Mouse (Mus musculus) embryo, embryonic 11 days (tissue): ENCODE measurements around the gene Glra1.
A peak's percentile ranks its signal among the peaks of the same experiment; 100 is the strongest.
"Not testable (repeated sequence)": the region's sequence is repeated elsewhere in the genome, so short reads cannot be mapped to it uniquely, and the experiment has no call there.

ENCODE experiments used
- DNase-seq: peaks from one replicate; pipeline ENCODE4 v3.0.0-alpha.2; 2015

Gene Glra1

GRCm38 (mm10) chr11:55607808-55608523 lies at the start of gene Glra1:
Glra1 (minus strand) TSS chr11:55608198.
- DNase-seq: peak; percentile 88

- DNase-seq: peak; percentile 32
These were observed 29.0 kb upstream of the Glra1 start for GRCm38 (mm10) chr11:55636961-55637360.

- DNase-seq: peak; percentile 46
These were observed 25.9 kb upstream of the Glra1 start for GRCm38 (mm10) chr11:55633901-55634300.

GRCm38 (mm10) chr11:55614631-55615030 lies 6.6 kb upstream of the Glra1 start:
- DNase-seq: not testable (repeated sequence)

GRCm38 (mm10) chr11:55608524-55608920 lies 524 bp upstream of the Glra1 start:
- DNase-seq: peak; percentile 66

- DNase-seq: peak; percentile 75
These were observed 761 bp downstream of the Glra1 start for GRCm38 (mm10) chr11:55607066-55607807.

GRCm38 (mm10) chr11:55601447-55602065 lies 6.4 kb downstream of the Glra1 start:
- peak; percentile 63 for DNase-seq

GRCm38 (mm10) chr11:55595726-55596125 lies 12.3 kb downstream of the Glra1 start:
- DNase-seq: no peak

- DNase-seq: no peak
These were observed 13.6 kb downstream of the Glra1 start for GRCm38 (mm10) chr11:55594411-55594810.

GRCm38 (mm10) chr11:55591194-55591593 lies 16.8 kb downstream of the Glra1 start:
- DNase-seq: no peak

- no peak for DNase-seq
These were observed 18.4 kb downstream of the Glra1 start for GRCm38 (mm10) chr11:55589376-55590167.

- no peak for DNase-seq
These were observed 33.6 kb downstream of the Glra1 start for GRCm38 (mm10) chr11:55574397-55574796.

- peak; percentile 57 for DNase-seq
These were observed 36.9 kb downstream of the Glra1 start for GRCm38 (mm10) chr11:55571144-55571543.

- DNase-seq: peak; percentile 29
These were observed 41.5 kb downstream of the Glra1 start for GRCm38 (mm10) chr11:55566309-55567099.

GRCm38 (mm10) chr11:55545690-55546089 lies 62.3 kb downstream of the Glra1 start:
- DNase-seq: no peak

- no peak for DNase-seq
These were observed 65.3 kb downstream of the Glra1 start for GRCm38 (mm10) chr11:55542671-55543070.

GRCm38 (mm10) chr11:55542128-55542527 lies 65.9 kb downstream of the Glra1 start:
- DNase-seq: no peak

GRCm38 (mm10) chr11:55534766-55535165 lies 73.2 kb downstream of the Glra1 start:
- DNase-seq: no peak

GRCm38 (mm10) chr11:55533378-55533777 lies 74.6 kb downstream of the Glra1 start:
- DNase-seq: no peak

- no peak for DNase-seq
These were observed 77.3 kb downstream of the Glra1 start for GRCm38 (mm10) chr11:55530741-55531140.

- peak; percentile 80 for DNase-seq
These were observed 89.0 kb downstream of the Glra1 start for GRCm38 (mm10) chr11:55518806-55519674.
